Mouse (Mus musculus): ENCODE measurements around the gene AA467197.

AA467197 gene

GRCm38 (mm10) chr2:122636686-122637085, at the start of gene AA467197:
Gene AA467197, plus strand, starts transcription at chr2:122636986.
- no peak for DNase-seq

- no peak for DNase-seq
Observed at GRCm38 (mm10) chr2:122587861-122588519, 48.8 kb upstream of the AA467197 start.

- DNase-seq = no peak
Observed at GRCm38 (mm10) chr2:122590351-122590750, 46.4 kb upstream of the AA467197 start.

- DNase-seq = no peak
Observed at GRCm38 (mm10) chr2:122591213-122591612, 45.6 kb upstream of the AA467197 start.

- no peak for DNase-seq
Observed at GRCm38 (mm10) chr2:122595461-122595860, 41.3 kb upstream of the AA467197 start.

- DNase-seq = no peak
Observed at GRCm38 (mm10) chr2:122599736-122600135, 37.0 kb upstream of the AA467197 start.

- no peak for DNase-seq
Observed at GRCm38 (mm10) chr2:122601354-122601753, 35.4 kb upstream of the AA467197 start.

GRCm38 (mm10) chr2:122605829-122606228, 31.0 kb upstream of the AA467197 start:
- DNase-seq = peak; percentile 54

GRCm38 (mm10) chr2:122608820-122609219, 28.0 kb upstream of the AA467197 start:
- no peak for DNase-seq

- peak; percentile 86 for DNase-seq
Observed at GRCm38 (mm10) chr2:122610746-122611653, 25.8 kb upstream of the AA467197 start, which contains the start of gene Gatm. Gene Gatm, minus strand, starts transcription at chr2:122611303.

GRCm38 (mm10) chr2:122611654-122611973, 25.2 kb upstream of the AA467197 start:
- DNase-seq = no peak

GRCm38 (mm10) chr2:122616237-122616636, 20.5 kb upstream of the AA467197 start:
- DNase-seq = peak; percentile 47

- DNase-seq = no peak
Observed at GRCm38 (mm10) chr2:122617792-122618191, 19.0 kb upstream of the AA467197 start.

- DNase-seq = no peak
Observed at GRCm38 (mm10) chr2:122618719-122619118, 18.1 kb upstream of the AA467197 start.

- no peak for DNase-seq
Observed at GRCm38 (mm10) chr2:122621337-122622110, 15.3 kb upstream of the AA467197 start.

- DNase-seq = no peak
Observed at GRCm38 (mm10) chr2:122625930-122626329, 10.9 kb upstream of the AA467197 start.

- DNase-seq = peak; percentile 85
Observed at GRCm38 (mm10) chr2:122628976-122629375, 7.8 kb upstream of the AA467197 start.

GRCm38 (mm10) chr2:122629871-122630270, 6.9 kb upstream of the AA467197 start:
- DNase-seq = no peak

- peak; percentile 93 for DNase-seq
Observed at GRCm38 (mm10) chr2:122630465-122631225, 6.1 kb upstream of the AA467197 start.

- DNase-seq = peak; percentile 21
Observed at GRCm38 (mm10) chr2:122631226-122631801, 5.5 kb upstream of the AA467197 start.

- DNase-seq = peak; percentile 45
Observed at GRCm38 (mm10) chr2:122637526-122637997, 776 bp downstream of the AA467197 start.

- no peak for DNase-seq
Observed at GRCm38 (mm10) chr2:122638029-122638428, 1.2 kb downstream of the AA467197 start.
